Mouse (Mus musculus) intestine, embryonic 16.5 days (tissue): Measurements from ENCODE around the gene Greb1. TPM values are rescaled to one million over a fixed set of nuclear protein-coding genes. Genes with fewer than 3 reads are reported as not detected.

Experiments
- microRNA-seq: library from miRNA; unstranded; fragments of <30 nt; microRNA quantifications from one replicate; pipeline ENCODE4, GENCODE M21; 2016
- polyA plus RNA-seq: library from polyadenylated mRNA; unstranded; fragments of >200 nt; fragmentation: Nextera tagmentation; extraction: Ambion mirVana; gene quantifications from 2 replicates; pipeline ENCODE4 v1.2.1, GENCODE M21; 2015

Greb1 gene
- polyA plus RNA-seq, 1 experiment from 2014 or later, result 3.8 TPM

Small RNAs within 50 kb of the gene (microRNA-seq; reads per million reads assigned to microRNA genes)
- gene Gm44305, result not detected

Other genes starting within 250 kb of the Greb1 start
- gene Lpin1, start 189.9 kb downstream of the Greb1 start, polyA plus RNA-seq, result 8.5 and 9.6 TPM in 2 replicates
- gene Ntsr2, start 147.5 kb downstream of the Greb1 start, polyA plus RNA-seq, result not detected in 2 replicates
- 28.9 and 29.5 TPM in 2 replicates for gene E2f6, start 10.1 kb upstream of the Greb1 start, polyA plus RNA-seq
- gene Rock2, start 94.0 kb upstream of the Greb1 start, polyA plus RNA-seq, result 10.9 TPM in 2 replicates
- 14.4 and 15.4 TPM in 2 replicates for gene Pqlc3, start 199.5 kb upstream of the Greb1 start, polyA plus RNA-seq
- 0.12 and 0.13 TPM in 2 replicates for gene 2410004P03Rik, start 210.8 kb upstream of the Greb1 start, polyA plus RNA-seq